Mouse (Mus musculus): ENCODE data around the gene Gzmd.

Gzmd gene

DNA sequence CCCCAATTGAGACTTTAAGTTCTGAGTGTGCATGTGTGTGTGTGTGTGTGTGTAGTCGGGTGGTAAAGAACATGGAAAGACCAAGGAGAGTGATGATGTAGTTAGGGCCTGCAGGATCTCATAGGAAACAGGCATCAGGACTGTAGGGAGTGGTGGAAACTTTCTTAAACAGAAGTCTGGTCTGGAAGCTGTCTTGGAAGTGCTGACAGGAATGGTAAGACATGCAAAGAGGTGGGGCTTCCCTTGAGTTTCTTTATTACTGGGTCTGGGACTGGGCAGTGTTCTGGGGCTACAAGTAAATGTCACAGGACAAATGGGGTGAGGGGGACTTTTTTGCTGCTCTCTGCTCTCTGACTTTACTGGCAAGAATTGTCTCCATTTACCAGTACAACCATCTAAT, 34.8 kb downstream of the Gzmd start:
- in situ Hi-C loops (cut with MboI; ENCODE audit: low pct_unique_long_range_greater_than_20kb in 1 of 2, low sequenced_read_pairs in 2 of 2, unreplicated experiment in 1 of 2), result no loop called here

DNA sequence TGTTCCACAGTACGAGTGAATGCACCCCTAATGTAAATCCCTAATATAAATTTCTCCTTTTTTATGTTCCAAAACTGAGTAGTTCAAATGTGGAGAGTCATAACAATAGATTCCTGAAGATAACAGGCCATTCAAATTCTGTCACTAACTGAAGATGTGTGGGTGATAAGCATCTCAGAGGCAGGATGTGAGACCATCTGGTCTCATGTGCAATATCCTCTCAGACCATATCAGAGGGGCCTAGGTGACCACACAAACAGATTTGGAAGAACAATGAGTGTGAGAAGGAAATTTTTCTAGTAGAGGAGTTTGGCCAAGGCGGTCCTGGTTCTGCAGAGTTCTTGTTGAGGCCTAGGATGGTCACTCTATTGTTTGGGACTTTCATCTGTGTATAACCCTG, 39.1 kb downstream of the Gzmd start:
- in situ Hi-C loops (cut with MboI; ENCODE audit: low pct_unique_long_range_greater_than_20kb in 1 of 2, low sequenced_read_pairs in 2 of 2, unreplicated experiment in 1 of 2), result no loop called here

GRCm38 (mm10) chr14:56086711-56087110, 45.7 kb downstream of the Gzmd start:
- in situ Hi-C loops (cut with MboI; ENCODE audit: low pct_unique_long_range_greater_than_20kb in 1 of 2, low sequenced_read_pairs in 2 of 2, unreplicated experiment in 1 of 2), result no loop called here

DNA sequence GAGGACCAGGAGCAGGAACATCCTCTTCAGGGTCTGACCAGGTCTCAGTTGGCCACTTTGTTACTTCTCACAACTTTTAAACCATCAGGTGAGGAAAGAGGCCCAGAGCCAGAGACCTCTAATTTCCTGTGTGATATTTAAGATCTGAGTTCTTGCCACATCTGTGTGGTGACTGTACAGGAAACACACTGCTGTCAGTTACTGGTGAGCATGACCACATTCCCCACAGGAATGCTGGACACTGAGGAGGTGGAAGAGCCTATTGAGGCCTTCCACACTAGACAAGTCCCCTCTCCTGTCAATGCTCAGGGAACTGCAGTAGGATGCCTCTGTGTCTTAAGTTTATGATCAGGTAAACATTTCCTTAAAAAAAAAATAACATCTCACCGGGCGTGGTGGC, 47.2 kb downstream of the Gzmd start, which contains the start of gene Mcpt8:
Gene Mcpt8 (minus strand): TSS at position 107 of the 400 bp plus-strand sequence.
- in situ Hi-C loops (cut with MboI; ENCODE audit: low pct_unique_long_range_greater_than_20kb in 1 of 2, low sequenced_read_pairs in 2 of 2, unreplicated experiment in 1 of 2), result no loop called here

GRCm38 (mm10) chr14:56082016-56082415, 50.4 kb downstream of the Gzmd start:
- in situ Hi-C loops (cut with MboI; ENCODE audit: low pct_unique_long_range_greater_than_20kb in 1 of 2, low sequenced_read_pairs in 2 of 2, unreplicated experiment in 1 of 2), result no loop called here

Measured in mouse embryonic stem cell (cell line).